Mouse (Mus musculus): ENCODE data around the gene Cpa4.

DNA sequence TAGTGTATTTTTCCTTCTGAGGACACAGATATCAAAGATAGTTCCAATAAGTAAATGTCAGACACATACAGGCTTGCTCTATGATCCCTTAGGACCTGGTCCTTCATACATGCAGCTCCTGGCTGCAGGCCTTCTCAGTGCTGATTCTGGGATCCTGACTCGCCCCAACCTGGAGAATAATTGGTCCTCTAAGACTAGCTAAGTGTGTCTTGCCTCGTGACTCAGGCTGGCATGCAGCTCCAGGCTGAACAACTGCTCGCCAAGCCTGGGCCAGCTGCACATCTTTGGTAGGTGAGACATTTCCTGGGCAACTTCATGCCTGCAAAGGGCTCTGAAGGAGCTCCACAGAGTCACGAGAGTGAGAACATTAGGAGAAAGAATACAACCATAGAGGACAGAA lies 6.0 kb upstream of the Cpa4 start:
- TF ChIP-seq POLR2A (IDR thresholded peaks at IDR 0.05; ENCODE audit: low read depth, low read length) (no peak), CTCF (conservative IDR thresholded peaks at IDR 0.05; ENCODE audit: insufficient read depth, insufficient read length, low read depth, low read length) (no peak)
